Mouse (Mus musculus) heart, adult 2 months (tissue): ENCODE measurements at regions not wholly inside any gene's neighbourhood (a gene's known extent, or its start where the extent isn't known, plus 50 kb on each side); places are given as distances from the start of the nearest gene placed in this dataset.

Experiments
- CTCF ChIP-seq: fragments of 200-600 bp; IDR thresholded peaks from 2 replicates; pipeline ENCODE4 v1.8.1; 2022; ENCODE audit warnings: antibody characterized with exemption, mild to moderate bottlenecking, moderate library complexity
- EP300 ChIP-seq: fragments of 200-500 bp; IDR thresholded peaks from 2 replicates; pipeline ENCODE4 v1.6.1; 2011; ENCODE audit warnings: low read depth, low read length, control low read depth; ENCODE audit not compliant: insufficient read depth
- POLR2A ChIP-seq: fragments of 200-500 bp; IDR thresholded peaks from 2 replicates; pipeline ENCODE4 v1.6.1; 2011; ENCODE audit warnings: mild to moderate bottlenecking, low read depth, low read length, control low read depth; ENCODE audit not compliant: insufficient read depth

GRCm38 (mm10) chr6:36058206-36058605 is 329.7 kb upstream of the Chrm2 start:
- no peak for TF ChIP-seq CTCF
- TF ChIP-seq POLR2A = no peak
- TF ChIP-seq EP300 = no peak
